ENCODE assay signal across 28 mouse cellular contexts in the genomic region with DNA sequence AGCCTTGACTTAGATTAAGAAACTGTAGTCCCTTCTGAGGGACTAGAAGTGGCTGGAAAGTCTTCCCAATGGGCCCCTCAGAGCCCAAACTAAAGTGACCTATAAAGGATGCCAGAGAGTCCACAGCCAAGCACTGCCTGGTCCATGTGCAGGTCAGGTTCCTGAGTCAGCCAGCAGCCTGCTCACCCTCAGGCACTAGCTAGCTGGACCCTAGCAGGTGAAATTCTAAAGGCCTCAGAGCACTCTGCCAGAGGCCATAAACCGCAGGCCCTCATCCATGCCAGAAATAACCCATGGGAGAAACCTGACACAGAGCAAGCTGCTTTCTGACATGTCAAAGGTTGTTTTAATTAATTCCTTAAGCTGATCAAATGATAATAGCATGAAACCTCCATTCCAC. TPM values are rescaled to one million over a fixed set of nuclear protein-coding genes. Genes with fewer than 3 reads are reported as not detected.
A peak's percentile ranks its signal among the peaks of the same experiment; 100 is the strongest.
DNase-seq lines count a peak whose midpoint lies in the region.
"Had no signal": no experiment of that assay in that cellular context is flagged by ENCODE, and none has a peak within 500 bp of the region (broad histone marks: within the 10 kb centered on the region; RNA-seq: fewer than 3 reads in every experiment).

No protein-coding gene starts in this region.

- no peaks in the 10 kb centered on the region for H3K36me3 ChIP-seq in heart, embryonic 10.5 days
- H3K36me3 ChIP-seq: forebrain, embryonic 10.5 days; heart, embryonic 15.5 days; limb, embryonic 15.5 days; liver, embryonic 13.5 days; midbrain, embryonic 12.5 days; neural tube, embryonic 13.5 days had no signal

- no peaks in the 10 kb centered on the region for H3K27me3 ChIP-seq in heart, embryonic 10.5 days (ENCODE audit: insufficient read depth, poor library complexity, severe bottlenecking)
- H3K27me3 ChIP-seq: heart, embryonic 15.5 days; limb, embryonic 15.5 days; liver, embryonic 13.5 days; megakaryocyte, embryonic 14.5 days; midbrain, embryonic 12.5 days; neural tube, embryonic 13.5 days; stomach, embryonic 15.5 days had no signal

- 46% methylated on average over 1 of the region's 1 CpGs for WGBS in heart, embryonic 10.5 days

- peaks cover 34% of the 10 kb centered on the region for H3K4me1 ChIP-seq in heart, embryonic 10.5 days

- DNase-seq in heart, embryonic 10.5 days (ENCODE audit: low spot score), result peak; percentile 68
- DNase-seq in heart, adult 18-20 months, result no peak
- peak; percentile 18 for DNase-seq in MN1 (ENCODE audit: low spot score)
- peak; percentile 47 for DNase-seq in fibroblast of lung, adult 2 months (ENCODE audit: low read depth)
- peak; percentile 85 for DNase-seq in skeletal muscle tissue, adult 2 months (ENCODE audit: low read depth, low spot score)
- DNase-seq in cerebellum, postnatal 25 days, result no peak
- no peak for DNase-seq in embryo, embryonic 10.5 days (ENCODE audit: low spot score)
- DNase-seq: adrenal gland, adult 2 months; adrenal gland, postnatal 36 days; cerebellum, adult 18-20 months; cerebellum, postnatal 10 days; heart, postnatal 4 days; kidney, postnatal 4 days; layer of hippocampus, postnatal 36 days; liver, embryonic 13.5 days; lung, adult 18-20 months; lung, postnatal 4 days; thymus, postnatal 14 days had no signal

- no peaks in the 10 kb centered on the region for H3K9me3 ChIP-seq in heart, embryonic 10.5 days
- H3K9me3 ChIP-seq: forebrain, embryonic 10.5 days; heart, embryonic 15.5 days; limb, embryonic 10.5 days; limb, embryonic 15.5 days; liver, embryonic 13.5 days; midbrain, embryonic 12.5 days; neural tube, embryonic 13.5 days; stomach, embryonic 15.5 days had no signal

- H3K4me3 ChIP-seq in heart, embryonic 10.5 days, result no peak overlapping the region
- H3K4me3 ChIP-seq: forebrain, embryonic 10.5 days; heart, embryonic 15.5 days; limb, embryonic 10.5 days; limb, embryonic 15.5 days; liver, embryonic 13.5 days; midbrain, embryonic 12.5 days; neural tube, embryonic 13.5 days; stomach, embryonic 15.5 days had no signal

- no peak overlapping the region for H3K27ac ChIP-seq in heart, embryonic 10.5 days
- H3K27ac ChIP-seq: forebrain, embryonic 10.5 days; heart, embryonic 15.5 days; hindbrain, embryonic 14.5 days; kidney, postnatal 0 days; limb, embryonic 10.5 days; limb, embryonic 15.5 days; liver, embryonic 13.5 days; midbrain, embryonic 12.5 days; neural tube, embryonic 13.5 days; stomach, embryonic 15.5 days had no signal

RNA-seq across cellular contexts. Expression of gene Ankrd44, which starts 25.1 kb away (rescaled TPM):
- 10.9 and 11.9 TPM in 2 replicates for polyA plus RNA-seq in heart, embryonic 10.5 days (2016; fragmentation: Nextera tagmentation; extraction: Ambion mirVana)
- 10 to 100 TPM in 1 of 2 experiments, 1 to 10 TPM in 1; 7.5 to 15.7 TPM for total RNA-seq in heart, adult 18-20 months (2021)

Comparison
In these comparisons a context has a peak if more than half of its experiments do, and no peak if none do; other contexts are left out.
1. DNase-seq: peak in heart, embryonic 10.5 days (single experiment), MN1 (single experiment), fibroblast of lung, adult 2 months (single experiment) and skeletal muscle tissue, adult 2 months (single experiment); none in heart, adult 18-20 months (0 of 2), cerebellum, postnatal 25 days (0 of 2) and embryo, embryonic 10.5 days (single experiment).